Mouse (Mus musculus) telencephalon, adult 2 months (tissue): ENCODE measurements around the gene Krt33a.

Experiments used
- DNase-seq: peaks from one replicate; pipeline ENCODE4 v3.0.0-alpha.2; 2011; ENCODE audit warnings: low read depth, low spot score

Gene Krt33a

DNA sequence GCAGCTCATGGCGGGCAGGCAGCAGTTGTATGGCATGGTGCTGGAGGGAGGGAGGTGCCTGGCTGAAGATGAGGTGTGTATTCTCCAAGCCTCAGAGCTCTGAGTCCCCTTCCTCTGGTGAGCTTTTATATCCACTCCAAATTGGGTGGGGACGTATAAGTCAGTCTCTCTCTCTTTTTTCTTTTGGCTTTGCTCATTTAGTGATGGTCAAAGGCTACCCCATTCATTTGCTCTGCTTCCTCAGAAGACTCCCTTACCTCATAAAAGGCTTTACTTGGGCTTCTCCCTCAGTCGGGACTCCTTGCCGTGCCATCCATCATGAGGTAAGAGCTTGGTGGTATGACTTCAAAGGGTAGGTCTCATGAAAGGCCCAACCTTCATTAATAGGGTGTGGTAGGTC is at the start of gene Krt33a:
Gene Krt33a, minus strand, starts transcription at position 101 of the 400 bp plus-strand sequence.
- DNase-seq: no peak

GRCm38 (mm10) chr11:100058875-100059274 is 42.9 kb upstream of the Krt33a start:
- no peak for DNase-seq

DNA sequence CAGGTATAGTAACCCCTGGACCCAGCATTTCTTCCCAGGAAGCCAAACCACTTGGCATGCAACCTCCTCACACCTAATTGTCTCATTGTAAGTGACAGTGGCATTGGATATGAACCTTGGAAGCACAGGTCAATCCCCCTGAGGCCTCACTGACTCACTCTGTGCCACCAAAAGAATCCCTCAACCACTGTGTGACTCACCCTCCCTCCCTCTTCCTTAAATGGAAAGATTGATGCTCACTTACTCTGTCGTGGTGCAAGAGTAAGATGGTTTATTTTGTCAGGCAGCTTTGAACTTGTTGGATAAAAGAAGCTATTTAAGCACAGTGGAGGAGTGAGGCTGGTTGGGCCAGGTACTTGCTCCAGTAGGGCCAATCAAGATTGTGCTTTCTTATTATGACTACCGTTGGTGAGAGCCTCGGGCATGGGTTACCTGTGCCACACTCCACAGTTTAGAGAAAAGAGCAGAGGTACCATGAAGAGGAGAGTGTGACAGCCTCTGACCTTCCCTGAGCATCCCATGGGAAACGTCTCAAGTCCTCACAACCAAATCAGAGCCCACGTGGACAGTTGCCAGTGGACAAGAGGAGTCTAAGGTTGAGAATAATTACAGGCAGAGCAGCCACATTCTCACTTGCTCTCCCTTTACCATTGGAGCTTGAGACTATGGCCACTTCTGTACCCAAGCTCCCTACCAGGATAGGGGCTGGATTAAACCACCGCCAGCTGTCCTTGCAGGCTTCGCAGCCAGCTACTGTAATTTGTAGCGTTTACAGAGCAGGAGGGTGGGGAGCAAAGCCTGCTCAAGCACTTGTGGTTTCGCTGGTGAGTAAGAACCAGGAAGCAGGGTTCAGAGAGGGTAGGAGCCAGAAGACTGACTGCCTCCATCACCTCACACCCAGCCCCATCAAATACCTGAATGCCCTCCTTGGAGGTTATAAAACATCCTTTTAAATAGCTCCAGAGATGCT is 40.0 kb upstream of the Krt33a start:
- no peak for DNase-seq

DNA sequence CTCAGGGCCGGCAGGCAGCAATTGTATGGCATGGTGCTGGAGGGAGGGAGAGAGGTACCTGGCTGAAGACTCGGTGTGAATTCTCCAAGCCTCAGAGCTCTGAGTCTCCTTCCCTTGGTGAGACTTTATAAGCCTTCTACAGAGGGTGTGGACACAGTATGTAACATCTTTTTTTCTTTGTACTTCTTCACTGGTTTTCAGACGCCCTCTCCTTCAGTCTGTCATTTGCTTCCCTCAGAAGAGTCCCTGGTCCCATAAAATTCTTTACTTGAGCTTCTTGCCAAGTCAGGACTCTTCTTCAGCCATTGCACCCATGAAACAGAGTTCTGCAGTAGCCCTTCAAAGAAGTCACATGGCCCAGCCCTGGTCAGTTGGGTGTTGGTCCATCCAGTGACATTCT is 34.4 kb upstream of the Krt33a start, which contains the start of gene Krt31:
Gene Krt31, minus strand, starts transcription at position 101 of the 400 bp plus-strand sequence.
- no peak for DNase-seq

- no peak for DNase-seq
Measured at GRCm38 (mm10) chr11:100047193-100047592, 31.2 kb upstream of the Krt33a start.

DNA sequence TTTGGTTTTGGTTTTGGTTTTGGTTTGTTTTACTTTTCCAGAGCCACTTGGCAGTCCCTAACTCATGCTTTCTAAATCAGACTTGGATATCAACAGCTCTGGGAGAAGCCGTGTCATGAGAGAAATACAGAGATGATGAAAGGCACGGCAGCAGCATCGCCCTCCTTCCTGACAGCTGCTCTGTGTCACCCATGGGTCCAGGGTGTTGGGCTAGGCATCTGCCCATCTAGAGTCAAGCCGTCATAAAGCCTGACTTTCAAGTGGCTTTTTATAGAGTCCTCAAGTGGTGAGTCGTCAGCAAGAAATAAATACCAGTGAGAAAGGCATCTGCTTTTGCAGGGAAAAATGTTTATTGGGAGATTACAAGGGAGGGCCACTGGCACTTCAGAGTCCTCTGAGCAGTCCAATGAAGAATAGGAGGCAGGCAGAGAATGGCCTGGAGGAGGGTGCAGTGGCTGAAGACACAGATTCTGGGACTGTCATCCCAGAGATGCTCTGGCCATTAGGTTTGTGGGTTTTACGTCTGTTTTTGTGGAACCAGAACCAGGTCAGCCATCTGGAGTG is 30.4 kb upstream of the Krt33a start:
- DNase-seq: no peak

GRCm38 (mm10) chr11:100041454-100041853 is 25.4 kb upstream of the Krt33a start, which contains the start of gene Krt34:
Gene Krt34 (minus strand): TSS chr11:100041554.
- DNase-seq: no peak

GRCm38 (mm10) chr11:100029768-100030167 is 13.8 kb upstream of the Krt33a start, which contains the start of gene Krt33b:
Gene Krt33b (minus strand): TSS chr11:100029868.
- no peak for DNase-seq

DNA sequence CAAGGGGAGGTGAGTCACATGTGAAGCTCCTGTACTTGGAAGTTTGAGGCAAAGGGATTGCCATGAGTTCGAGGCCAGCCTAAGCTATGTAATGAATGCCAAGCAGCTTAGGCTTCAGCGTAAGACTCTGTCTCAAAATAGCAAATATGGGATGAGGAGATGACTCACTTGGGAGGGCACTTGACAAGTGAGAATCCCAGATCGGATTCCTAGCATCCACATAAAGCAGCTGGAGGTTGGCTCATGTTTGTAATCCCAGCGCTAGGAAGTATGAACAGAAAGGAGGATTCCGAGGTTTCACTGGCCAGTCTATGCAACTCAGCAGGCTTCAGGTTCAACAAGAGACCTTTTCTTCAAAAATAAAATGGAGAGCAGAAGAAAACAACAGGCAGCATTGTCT is 5.4 kb upstream of the Krt33a start:
- DNase-seq: no peak

- no peak for DNase-seq
Measured at GRCm38 (mm10) chr11:100019466-100019865, 3.5 kb upstream of the Krt33a start.

GRCm38 (mm10) chr11:100013691-100014171 is 2.3 kb downstream of the Krt33a start:
- no peak for DNase-seq

- no peak for DNase-seq
Measured at GRCm38 (mm10) chr11:100010682-100011081, 5.3 kb downstream of the Krt33a start.

DNA sequence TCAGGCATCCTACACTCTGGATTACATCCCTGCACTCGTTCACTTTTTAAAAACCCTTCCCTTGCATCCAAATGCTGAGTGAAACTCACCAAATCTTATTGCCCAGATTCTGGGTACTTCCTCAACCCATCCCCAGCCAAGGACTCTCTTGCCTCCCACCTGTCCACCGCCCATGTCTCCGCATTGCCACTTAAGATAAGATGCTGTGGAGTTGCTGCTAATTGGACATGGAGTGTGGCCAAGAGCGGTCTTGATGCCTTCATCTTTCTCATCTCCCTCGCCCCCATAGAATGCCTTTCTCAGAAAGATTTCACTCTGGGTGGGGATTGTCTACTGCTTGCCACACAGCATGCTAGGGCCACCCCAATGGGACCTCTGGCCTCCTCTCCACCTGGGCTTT is 7.7 kb downstream of the Krt33a start:
- DNase-seq: no peak

- DNase-seq: no peak
Measured at GRCm38 (mm10) chr11:100006624-100007023, 9.4 kb downstream of the Krt33a start.

- DNase-seq: no peak
Measured at GRCm38 (mm10) chr11:100005905-100006304, 10.1 kb downstream of the Krt33a start.

- DNase-seq: no peak
Measured at GRCm38 (mm10) chr11:100004846-100005245, 11.2 kb downstream of the Krt33a start.

DNA sequence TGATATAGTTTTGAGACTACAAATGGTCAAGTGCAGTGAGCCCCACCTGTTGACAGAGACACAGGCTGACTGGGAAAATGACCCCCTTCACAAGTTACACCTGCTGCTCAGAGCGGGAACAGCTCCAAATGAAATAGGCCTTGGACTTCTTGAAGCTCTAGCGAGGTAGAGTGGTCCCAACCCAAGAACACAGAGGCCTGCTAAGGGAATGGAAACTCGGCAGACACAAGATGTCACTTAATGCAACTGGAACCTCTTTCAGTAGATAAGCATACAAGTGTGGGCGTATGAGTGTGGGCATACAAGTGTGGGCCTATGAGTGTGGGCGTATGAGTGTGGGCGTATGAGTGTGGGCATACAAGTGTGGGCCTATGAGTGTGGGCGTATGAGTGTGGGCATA is 16.9 kb downstream of the Krt33a start:
- DNase-seq: no peak

DNA sequence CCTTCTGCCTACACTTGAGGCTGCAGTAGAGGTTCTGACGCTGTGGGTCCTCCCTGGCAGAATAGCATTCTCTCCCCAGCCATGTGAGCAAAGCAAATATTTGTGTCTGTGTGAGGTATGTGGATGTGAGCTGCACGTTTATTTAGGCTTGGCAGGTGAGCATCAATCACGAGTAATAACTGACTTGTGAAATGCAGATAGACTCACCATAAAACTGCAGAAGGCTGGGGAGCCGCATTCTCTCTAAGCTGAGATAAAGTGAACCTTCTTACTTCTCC is 21.7 kb downstream of the Krt33a start:
- DNase-seq: no peak

GRCm38 (mm10) chr11:99993620-99994383 is 22.2 kb downstream of the Krt33a start, which contains the start of gene Krtap17-1:
Gene Krtap17-1 (minus strand): TSS chr11:99993994.
- DNase-seq: no peak

DNA sequence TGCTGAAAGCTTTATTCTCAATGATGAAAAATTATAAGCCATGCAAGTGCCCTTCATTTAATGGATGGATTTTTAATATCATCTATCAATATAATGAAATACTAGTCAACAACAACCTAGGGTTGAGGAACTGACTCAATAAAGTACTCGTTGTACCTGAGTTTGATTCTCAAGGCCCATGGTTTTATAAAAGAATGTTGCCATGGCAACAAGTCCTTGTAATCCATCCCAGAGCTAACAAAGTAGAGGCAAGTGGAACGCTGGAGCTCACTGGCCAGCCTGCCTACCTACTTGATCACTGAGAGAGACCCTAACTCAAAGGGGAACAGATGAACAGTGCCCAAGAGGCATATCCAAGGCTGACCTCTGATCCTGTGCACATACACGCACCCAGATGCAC is 25.4 kb downstream of the Krt33a start:
- DNase-seq: no peak

DNA sequence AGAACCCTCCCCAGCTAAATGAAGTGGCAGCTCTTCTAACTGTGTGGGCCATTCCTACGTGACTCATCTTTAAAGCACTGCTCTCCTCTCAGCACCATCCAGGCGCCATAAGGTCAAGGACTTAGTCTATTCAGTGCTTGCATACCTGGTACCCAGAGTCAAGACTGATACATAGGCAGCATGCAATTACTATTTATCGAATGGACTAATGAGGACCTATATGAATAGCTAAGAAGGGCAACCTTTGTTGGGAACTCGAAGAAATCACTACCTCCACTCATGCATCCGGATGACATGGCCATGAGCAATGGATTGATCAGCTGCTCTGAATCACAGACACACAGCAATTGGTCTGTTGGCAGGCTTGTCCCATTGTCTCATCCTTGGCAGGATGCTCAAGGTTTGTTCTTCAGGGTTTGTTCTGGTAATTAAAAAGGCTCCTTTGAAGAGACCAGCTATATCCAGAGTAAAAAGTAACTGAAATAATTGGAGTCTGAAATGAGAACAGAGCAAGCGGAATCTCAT is 26.1 kb downstream of the Krt33a start:
- no peak for DNase-seq

- no peak for DNase-seq
Measured at GRCm38 (mm10) chr11:99988530-99988929, 27.5 kb downstream of the Krt33a start.
